Mouse (Mus musculus): ENCODE data around the gene Nr2c2. TPM values are rescaled to one million over a fixed set of nuclear protein-coding genes. Genes with fewer than 3 reads are reported as not detected.
"Not testable (repeated sequence)": the region's sequence is repeated elsewhere in the genome, so short reads cannot be mapped to it uniquely, and the experiment has no call there.

Nr2c2 gene
- polyA plus RNA-seq, 1 experiment: 5.6 TPM

- Histone ChIP-seq H3ac (ENCODE audit: control insufficient read depth, insufficient read length, low read depth) (no peak overlapping the region), H3K79me3 (ENCODE audit: low read depth) (no peaks in the 10 kb centered on the region), H3K79me2 (ENCODE audit: control insufficient read depth, insufficient read depth) (no peaks in the 10 kb centered on the region), H3K27me3 (ENCODE audit: control insufficient read depth, insufficient read depth, insufficient read length) (peaks cover 10% of the 10 kb centered on the region), H3K4me3 (ENCODE audit: insufficient read depth, poor library complexity, severe bottlenecking) (no peak overlapping the region), H3K36me3 (ENCODE audit: control insufficient read depth, insufficient read depth) (no peaks in the 10 kb centered on the region)
- no peak for TF ChIP-seq MYOG (IDR thresholded peaks at IDR 0.05; ENCODE audit: control insufficient read depth, extremely low read depth, insufficient read length)
- TF ChIP-seq FOSL1 (IDR thresholded peaks at IDR 0.05; ENCODE audit: insufficient read depth, low read length, poor library complexity, severe bottlenecking): no peak
- TF ChIP-seq CEBPB (IDR thresholded peaks at IDR 0.05; ENCODE audit: low read depth): no peak
These were observed 10.5 kb upstream of the Nr2c2 start for GRCm38 (mm10) chr6:92080730-92081129.

- TF ChIP-seq USF1 (IDR thresholded peaks at IDR 0.05; ENCODE audit: low read depth) (no peak), CEBPB (IDR thresholded peaks at IDR 0.05; ENCODE audit: low read depth) (no peak), FOSL1 (IDR thresholded peaks at IDR 0.05; ENCODE audit: insufficient read depth, low read length, poor library complexity, severe bottlenecking) (no peak)
These were observed 8.4 kb upstream of the Nr2c2 start for GRCm38 (mm10) chr6:92082756-92083155.

GRCm38 (mm10) chr6:92084932-92085331 lies 6.3 kb upstream of the Nr2c2 start:
- Histone ChIP-seq H3K4me3 (ENCODE audit: insufficient read depth, poor library complexity, severe bottlenecking) (no peak overlapping the region), H3K79me3 (ENCODE audit: low read depth) (no peaks in the 10 kb centered on the region), H3ac (ENCODE audit: control insufficient read depth, insufficient read length, low read depth) (no peak overlapping the region), H3K36me3 (ENCODE audit: control insufficient read depth, insufficient read depth) (no peaks in the 10 kb centered on the region), H3K79me2 (ENCODE audit: control insufficient read depth, insufficient read depth) (no peaks in the 10 kb centered on the region), H3K27me3 (ENCODE audit: control insufficient read depth, insufficient read depth, insufficient read length) (peaks cover 5% of the 10 kb centered on the region)
- TF ChIP-seq FOSL1 (IDR thresholded peaks at IDR 0.05; ENCODE audit: insufficient read depth, low read length, poor library complexity, severe bottlenecking) (no peak), MAX (IDR thresholded peaks at IDR 0.05) (no peak), CEBPB (IDR thresholded peaks at IDR 0.05; ENCODE audit: low read depth) (no peak), USF1 (IDR thresholded peaks at IDR 0.05; ENCODE audit: low read depth) (no peak), MYOD1 (IDR thresholded peaks at IDR 0.05; ENCODE audit: control insufficient read depth, insufficient read length, low read depth) (no peak), MYOG (IDR thresholded peaks at IDR 0.05; ENCODE audit: control insufficient read depth, extremely low read depth, insufficient read length) (no peak), CTCF (IDR thresholded peaks at IDR 0.05; ENCODE audit: control insufficient read depth, insufficient read depth, insufficient read length) (no peak)

More at GRCm38 (mm10) chr6:92082756-92083155, 8.4 kb upstream of the Nr2c2 start:
- Histone ChIP-seq H3K36me3 (ENCODE audit: control insufficient read depth, insufficient read depth) (no peaks in the 10 kb centered on the region), H3K27me3 (ENCODE audit: control insufficient read depth, insufficient read depth, insufficient read length) (peaks cover 5% of the 10 kb centered on the region), H3K79me3 (ENCODE audit: low read depth) (no peaks in the 10 kb centered on the region), H3ac (ENCODE audit: control insufficient read depth, insufficient read length, low read depth) (no peak overlapping the region), H3K79me2 (ENCODE audit: control insufficient read depth, insufficient read depth) (no peaks in the 10 kb centered on the region), H3K4me3 (ENCODE audit: insufficient read depth, poor library complexity, severe bottlenecking) (no peak overlapping the region)

GRCm38 (mm10) chr6:92089141-92089540 lies 2.0 kb upstream of the Nr2c2 start:
- H3K36me3 ChIP-seq (ENCODE audit: control insufficient read depth, insufficient read depth); H3ac ChIP-seq (ENCODE audit: control insufficient read depth, insufficient read length, low read depth); H3K4me3 ChIP-seq (ENCODE audit: insufficient read depth, poor library complexity, severe bottlenecking); H3K27me3 ChIP-seq (ENCODE audit: control insufficient read depth, insufficient read depth, insufficient read length): not testable (repeated sequence)
- Histone ChIP-seq H3K79me3 (ENCODE audit: low read depth) (peaks cover 21% of the 10 kb centered on the region), H3K79me2 (ENCODE audit: control insufficient read depth, insufficient read depth) (peaks cover 21% of the 10 kb centered on the region)

- H3K79me2 ChIP-seq (ENCODE audit: control insufficient read depth, insufficient read depth): peaks cover 29% of the 10 kb centered on the region
- TF ChIP-seq MYOD1 (IDR thresholded peaks at IDR 0.05; ENCODE audit: control insufficient read depth, insufficient read length, low read depth) (no peak), MYOG (IDR thresholded peaks at IDR 0.05; ENCODE audit: control insufficient read depth, extremely low read depth, insufficient read length) (no peak), CEBPB (IDR thresholded peaks at IDR 0.05; ENCODE audit: low read depth) (no peak), CTCF (IDR thresholded peaks at IDR 0.05; ENCODE audit: control insufficient read depth, insufficient read depth, insufficient read length) (no peak), USF1 (IDR thresholded peaks at IDR 0.05; ENCODE audit: low read depth) (no peak), MAX (IDR thresholded peaks at IDR 0.05) (no peak), FOSL1 (IDR thresholded peaks at IDR 0.05; ENCODE audit: insufficient read depth, low read length, poor library complexity, severe bottlenecking) (no peak)
- H3ac ChIP-seq (ENCODE audit: control insufficient read depth, insufficient read length, low read depth): no peak overlapping the region
- H3K4me3 ChIP-seq (ENCODE audit: insufficient read depth, poor library complexity, severe bottlenecking): no peak overlapping the region
- H3K79me3 ChIP-seq (ENCODE audit: low read depth): peaks cover 29% of the 10 kb centered on the region
- no peaks in the 10 kb centered on the region for H3K36me3 ChIP-seq (ENCODE audit: control insufficient read depth, insufficient read depth)
- H3K27me3 ChIP-seq (ENCODE audit: control insufficient read depth, insufficient read depth, insufficient read length): no peaks in the 10 kb centered on the region
These were observed 1.2 kb upstream of the Nr2c2 start for GRCm38 (mm10) chr6:92089982-92090381.

- Histone ChIP-seq H3K27me3 (ENCODE audit: control insufficient read depth, insufficient read depth, insufficient read length) (no peaks in the 10 kb centered on the region), H3ac (ENCODE audit: control insufficient read depth, insufficient read length, low read depth) (peak overlapping the region; percentile 100), H3K4me3 (ENCODE audit: insufficient read depth, poor library complexity, severe bottlenecking) (peak overlapping the region; percentile 76), H3K36me3 (ENCODE audit: control insufficient read depth, insufficient read depth) (no peaks in the 10 kb centered on the region), H3K79me2 (ENCODE audit: control insufficient read depth, insufficient read depth) (peaks cover 34% of the 10 kb centered on the region), H3K79me3 (ENCODE audit: low read depth) (peaks cover 35% of the 10 kb centered on the region)
- no peak for TF ChIP-seq FOSL1 (IDR thresholded peaks at IDR 0.05; ENCODE audit: insufficient read depth, low read length, poor library complexity, severe bottlenecking)
- TF ChIP-seq MYOG (IDR thresholded peaks at IDR 0.05; ENCODE audit: control insufficient read depth, extremely low read depth, insufficient read length): no peak
- TF ChIP-seq MYOD1 (IDR thresholded peaks at IDR 0.05; ENCODE audit: control insufficient read depth, insufficient read length, low read depth): no peak
- TF ChIP-seq CTCF (IDR thresholded peaks at IDR 0.05; ENCODE audit: control insufficient read depth, insufficient read depth, insufficient read length): no peak
- no peak for TF ChIP-seq CEBPB (IDR thresholded peaks at IDR 0.05; ENCODE audit: low read depth)
- no peak for TF ChIP-seq USF1 (IDR thresholded peaks at IDR 0.05; ENCODE audit: low read depth)
These were observed 693 bp upstream of the Nr2c2 start for GRCm38 (mm10) chr6:92090497-92090896.

Data from C2C12 (cell line).